Mouse (Mus musculus): ENCODE results near the gene Slco4a1. TPM values are rescaled to one million over a fixed set of nuclear protein-coding genes. Genes with fewer than 3 reads are reported as not detected.
A peak's percentile ranks its signal among the peaks of the same experiment; 100 is the strongest.

Slco4a1 gene
- polyA plus RNA-seq, 1 experiment from 2014 or later = not detected

DNA sequence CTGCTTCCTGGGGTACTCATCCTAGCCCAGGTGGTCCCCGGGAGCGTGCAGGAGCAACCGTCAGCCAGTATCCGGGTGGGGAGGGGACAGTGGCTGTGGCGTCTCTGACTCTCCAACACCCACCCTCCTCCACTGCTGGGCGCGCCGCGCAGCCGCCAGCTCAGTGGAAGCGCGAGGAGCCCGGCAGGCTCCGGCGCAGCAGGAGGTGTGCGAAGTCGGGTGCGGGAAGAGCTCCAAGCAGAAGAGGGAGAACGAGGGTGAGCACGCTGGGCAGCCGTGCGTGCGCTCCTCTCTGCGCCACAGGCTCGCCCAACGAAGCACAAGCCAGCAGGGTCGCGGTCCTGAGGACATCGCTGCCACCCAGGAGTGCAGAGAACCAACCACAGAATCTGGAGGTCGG, 43.7 kb downstream of the Slco4a1 start, which contains the start of gene Ntsr1:
Gene Ntsr1 (plus strand): TSS at position 236 of the 400 bp plus-strand sequence.
- H3K27ac ChIP-seq (ENCODE audit: low read depth, low read length) = no peak within 1 kb of the TSS
- peaks cover 5% of the 10 kb centered on the region; the same call in 1 of the 2 replicates for H3K4me1 ChIP-seq (ENCODE audit: control insufficient read depth, insufficient read depth, low read length)
- no peaks in the 10 kb centered on the region for H3K9me3 ChIP-seq (replicated peaks; ENCODE audit: control insufficient read depth, low read length)
- no peaks in the 10 kb centered on the region for H3K36me3 ChIP-seq (ENCODE audit: control insufficient read depth, insufficient read depth, low read length)
- H3K4me3 ChIP-seq (ENCODE audit: low read depth, low read length) = peak within 1 kb of the TSS; percentile 36
- WGBS (ENCODE audit: insufficient replicate concordance) = under 1% methylated on average over 30 of the region's 30 CpGs
- H3K9ac ChIP-seq (ENCODE audit: low read depth, low read length) = no peak within 1 kb of the TSS
- peak within 1 kb of the TSS; percentile 71 for H3K4me2 ChIP-seq
- peaks cover 55% of the 10 kb centered on the region for H3K27me3 ChIP-seq (ENCODE audit: control insufficient read depth, insufficient read depth, low read length)
- no peak for ATAC-seq (replicated peaks; ENCODE audit: insufficient number of reproducible peaks, low FRiP score, low TSS enrichment)

DNA sequence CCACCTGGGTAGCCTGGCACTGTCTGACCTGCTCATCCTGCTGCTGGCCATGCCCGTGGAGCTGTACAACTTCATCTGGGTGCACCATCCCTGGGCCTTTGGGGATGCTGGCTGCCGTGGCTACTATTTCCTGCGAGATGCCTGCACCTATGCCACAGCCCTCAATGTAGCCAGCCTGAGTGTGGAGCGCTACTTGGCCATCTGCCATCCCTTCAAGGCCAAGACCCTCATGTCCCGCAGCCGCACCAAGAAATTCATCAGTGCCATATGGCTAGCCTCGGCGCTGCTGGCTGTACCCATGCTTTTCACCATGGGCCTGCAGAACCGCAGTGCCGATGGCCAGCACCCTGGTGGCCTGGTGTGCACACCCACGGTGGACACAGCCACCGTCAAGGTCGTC, 44.7 kb downstream of the Slco4a1 start:
- 37% methylated on average over 13 of the region's 13 CpGs for WGBS (ENCODE audit: insufficient replicate concordance)
- H3K4me3 ChIP-seq (ENCODE audit: low read depth, low read length) = no peak overlapping the region
- peaks cover 52% of the 10 kb centered on the region for H3K27me3 ChIP-seq (ENCODE audit: control insufficient read depth, insufficient read depth, low read length)
- H3K36me3 ChIP-seq (ENCODE audit: control insufficient read depth, insufficient read depth, low read length) = no peaks in the 10 kb centered on the region
- H3K9ac ChIP-seq (ENCODE audit: low read depth, low read length) = no peak overlapping the region
- no peaks in the 10 kb centered on the region for H3K9me3 ChIP-seq (replicated peaks; ENCODE audit: control insufficient read depth, low read length)
- no peak overlapping the region for H3K27ac ChIP-seq (ENCODE audit: low read depth, low read length)
- ATAC-seq (replicated peaks; ENCODE audit: insufficient number of reproducible peaks, low FRiP score, low TSS enrichment) = no peak
- peaks cover 5% of the 10 kb centered on the region; the same call in 1 of the 2 replicates for H3K4me1 ChIP-seq (ENCODE audit: control insufficient read depth, insufficient read depth, low read length)
- no peak overlapping the region for H3K4me2 ChIP-seq

DNA sequence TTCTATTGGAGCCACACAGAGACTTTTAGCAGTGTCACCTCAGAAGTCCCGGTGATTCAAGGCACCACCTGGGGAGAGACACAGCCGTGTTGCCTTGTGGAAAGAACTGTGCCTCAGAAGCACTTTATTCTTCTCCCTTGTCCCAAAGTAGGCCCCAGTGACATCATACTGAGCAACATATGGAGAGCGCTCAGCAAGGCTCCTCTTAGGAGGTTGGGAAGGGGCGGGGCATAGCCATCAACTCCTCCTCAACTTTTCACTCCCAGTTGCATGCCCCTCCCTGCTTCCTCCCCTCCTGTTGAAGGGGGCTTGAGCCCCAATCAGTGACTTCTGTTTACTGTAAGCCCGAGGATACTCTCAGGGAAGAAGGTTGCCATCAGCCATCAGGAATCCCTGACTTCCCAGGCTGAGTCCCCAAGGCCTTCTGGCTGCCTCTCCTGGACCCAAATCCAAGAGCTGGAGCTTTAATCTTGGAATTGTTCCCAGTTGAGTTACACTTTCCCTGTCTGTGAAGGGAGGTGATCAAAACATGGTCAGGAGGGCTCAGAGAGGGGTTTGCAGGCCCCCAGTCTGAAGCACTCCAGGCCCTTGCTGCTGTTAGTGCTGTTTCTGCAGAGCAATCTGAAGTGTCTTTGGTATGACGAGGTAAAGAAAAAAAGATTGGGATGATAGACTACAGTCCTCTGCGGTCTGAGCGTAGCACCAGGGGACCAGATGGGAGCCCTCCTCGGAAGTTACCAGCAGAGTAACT, 45.3 kb downstream of the Slco4a1 start:
- Histone ChIP-seq H3K4me2 (no peak overlapping the region), H3K9ac (ENCODE audit: low read depth, low read length) (no peak overlapping the region), H3K4me1 (ENCODE audit: control insufficient read depth, insufficient read depth, low read length) (peaks cover 5% of the 10 kb centered on the region; the same call in 1 of the 2 replicates), H3K27me3 (ENCODE audit: control insufficient read depth, insufficient read depth, low read length) (peaks cover 52% of the 10 kb centered on the region), H3K4me3 (ENCODE audit: low read depth, low read length) (no peak overlapping the region), H3K27ac (ENCODE audit: low read depth, low read length) (no peak overlapping the region), H3K9me3 (replicated peaks; ENCODE audit: control insufficient read depth, low read length) (no peaks in the 10 kb centered on the region), H3K36me3 (ENCODE audit: control insufficient read depth, insufficient read depth, low read length) (no peaks in the 10 kb centered on the region)
- no peak for ATAC-seq (replicated peaks; ENCODE audit: insufficient number of reproducible peaks, low FRiP score, low TSS enrichment)
- 25% methylated on average over 9 of the region's 9 CpGs for WGBS (ENCODE audit: insufficient replicate concordance)

DNA sequence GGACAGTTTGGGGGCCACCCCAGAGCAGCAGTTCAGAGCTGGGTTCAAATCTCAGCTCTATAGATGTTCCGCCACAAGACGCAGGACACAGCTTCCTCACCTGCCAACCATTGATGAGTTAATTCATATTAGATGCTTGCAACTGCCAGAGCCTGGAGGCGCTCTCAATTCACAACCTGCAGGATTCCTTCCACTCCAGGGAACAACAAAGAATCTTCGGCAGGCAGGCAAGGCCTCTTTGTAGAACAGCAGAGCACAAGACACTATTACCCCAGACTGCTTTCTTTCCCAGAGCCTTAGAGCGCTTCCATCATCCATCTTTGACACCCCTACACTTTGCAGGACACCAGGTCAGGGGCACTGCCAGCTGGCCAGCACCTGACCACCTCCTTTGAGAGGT, 50.2 kb downstream of the Slco4a1 start:
- ATAC-seq (replicated peaks; ENCODE audit: insufficient number of reproducible peaks, low FRiP score, low TSS enrichment) = no peak
- Histone ChIP-seq H3K9me3 (replicated peaks; ENCODE audit: control insufficient read depth, low read length) (no peaks in the 10 kb centered on the region), H3K9ac (ENCODE audit: low read depth, low read length) (no peak overlapping the region), H3K4me2 (no peak overlapping the region), H3K4me3 (ENCODE audit: low read depth, low read length) (no peak overlapping the region), H3K27ac (ENCODE audit: low read depth, low read length) (no peak overlapping the region), H3K4me1 (ENCODE audit: control insufficient read depth, insufficient read depth, low read length) (no peaks in the 10 kb centered on the region), H3K36me3 (ENCODE audit: control insufficient read depth, insufficient read depth, low read length) (no peaks in the 10 kb centered on the region), H3K27me3 (ENCODE audit: control insufficient read depth, insufficient read depth, low read length) (peaks cover 20% of the 10 kb centered on the region)
- 78% methylated on average over 5 of the region's 5 CpGs for WGBS (ENCODE audit: insufficient replicate concordance)

DNA sequence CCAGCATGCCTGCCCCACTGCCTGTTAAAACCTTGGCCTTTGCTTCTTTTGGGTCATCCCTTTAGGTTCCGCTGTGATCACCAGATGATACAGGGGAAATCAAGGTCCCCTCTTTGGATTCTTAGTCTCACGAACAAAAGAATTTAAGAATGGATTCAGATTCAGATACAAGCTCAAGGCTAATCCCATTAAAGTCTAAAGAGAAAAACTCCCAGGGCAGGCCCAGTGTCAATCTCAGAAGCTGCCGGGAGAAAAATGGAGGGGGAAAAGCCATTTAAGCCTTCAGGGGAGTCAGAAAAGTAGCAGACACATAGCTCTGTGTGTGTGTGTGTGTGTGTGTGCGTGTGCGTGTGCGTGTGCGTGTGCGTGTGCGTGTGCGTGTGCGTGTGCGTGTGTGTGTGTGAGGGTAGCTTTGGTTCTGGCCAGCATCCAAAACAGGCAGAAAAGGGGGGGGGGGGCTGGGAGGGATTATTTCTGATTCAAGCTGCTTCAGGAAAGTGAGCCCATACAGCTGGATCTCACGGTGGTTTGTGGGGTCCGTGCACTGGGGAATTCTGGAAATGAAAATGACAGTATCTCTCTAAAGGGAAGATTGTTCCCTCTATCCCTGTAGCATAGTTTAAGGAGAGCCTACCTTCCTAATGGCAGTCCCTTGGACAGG, 52.5 kb downstream of the Slco4a1 start:
- Histone ChIP-seq H3K36me3 (ENCODE audit: control insufficient read depth, insufficient read depth, low read length) (no peaks in the 10 kb centered on the region), H3K27me3 (ENCODE audit: control insufficient read depth, insufficient read depth, low read length) (no peaks in the 10 kb centered on the region; the same call in 1 of the 2 replicates), H3K4me2 (no peak overlapping the region), H3K4me3 (ENCODE audit: low read depth, low read length) (no peak overlapping the region), H3K27ac (ENCODE audit: low read depth, low read length) (no peak overlapping the region), H3K9ac (ENCODE audit: low read depth, low read length) (no peak overlapping the region), H3K9me3 (replicated peaks; ENCODE audit: control insufficient read depth, low read length) (no peaks in the 10 kb centered on the region), H3K4me1 (ENCODE audit: control insufficient read depth, insufficient read depth, low read length) (peaks cover 19% of the 10 kb centered on the region)
- ATAC-seq (replicated peaks; ENCODE audit: insufficient number of reproducible peaks, low FRiP score, low TSS enrichment) = no peak
- 75% methylated on average over 14 of the region's 14 CpGs for WGBS (ENCODE audit: insufficient replicate concordance)

DNA sequence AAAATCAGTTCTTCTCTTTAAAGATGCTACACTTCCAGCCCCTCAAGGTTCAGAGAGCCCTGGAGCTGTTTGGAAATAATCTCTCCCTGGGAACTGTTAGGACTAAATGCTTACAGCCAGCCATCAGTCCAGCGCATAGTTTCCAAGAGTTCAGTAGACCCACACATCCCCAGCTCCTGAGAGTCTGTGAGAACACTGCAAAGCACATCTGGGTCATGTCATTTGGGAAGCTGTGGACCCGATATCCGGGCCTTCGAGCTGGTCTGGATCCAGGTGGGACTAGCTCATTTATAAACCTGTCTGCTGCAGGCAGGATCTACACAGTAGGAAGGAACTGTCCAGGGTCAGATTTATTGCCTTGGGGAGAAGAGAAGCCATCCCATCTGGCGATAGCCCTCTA, 54.8 kb downstream of the Slco4a1 start:
- Histone ChIP-seq H3K9me3 (replicated peaks; ENCODE audit: control insufficient read depth, low read length) (no peaks in the 10 kb centered on the region), H3K27me3 (ENCODE audit: control insufficient read depth, insufficient read depth, low read length) (no peaks in the 10 kb centered on the region; the same call in 1 of the 2 replicates), H3K4me3 (ENCODE audit: low read depth, low read length) (no peak overlapping the region), H3K27ac (ENCODE audit: low read depth, low read length) (no peak overlapping the region), H3K4me1 (ENCODE audit: control insufficient read depth, insufficient read depth, low read length) (peaks cover 23% of the 10 kb centered on the region), H3K9ac (ENCODE audit: low read depth, low read length) (no peak overlapping the region), H3K4me2 (no peak overlapping the region), H3K36me3 (ENCODE audit: control insufficient read depth, insufficient read depth, low read length) (no peaks in the 10 kb centered on the region)
- no peak for ATAC-seq (replicated peaks; ENCODE audit: insufficient number of reproducible peaks, low FRiP score, low TSS enrichment)
- WGBS (ENCODE audit: insufficient replicate concordance) = 72% methylated on average over 5 of the region's 5 CpGs

DNA sequence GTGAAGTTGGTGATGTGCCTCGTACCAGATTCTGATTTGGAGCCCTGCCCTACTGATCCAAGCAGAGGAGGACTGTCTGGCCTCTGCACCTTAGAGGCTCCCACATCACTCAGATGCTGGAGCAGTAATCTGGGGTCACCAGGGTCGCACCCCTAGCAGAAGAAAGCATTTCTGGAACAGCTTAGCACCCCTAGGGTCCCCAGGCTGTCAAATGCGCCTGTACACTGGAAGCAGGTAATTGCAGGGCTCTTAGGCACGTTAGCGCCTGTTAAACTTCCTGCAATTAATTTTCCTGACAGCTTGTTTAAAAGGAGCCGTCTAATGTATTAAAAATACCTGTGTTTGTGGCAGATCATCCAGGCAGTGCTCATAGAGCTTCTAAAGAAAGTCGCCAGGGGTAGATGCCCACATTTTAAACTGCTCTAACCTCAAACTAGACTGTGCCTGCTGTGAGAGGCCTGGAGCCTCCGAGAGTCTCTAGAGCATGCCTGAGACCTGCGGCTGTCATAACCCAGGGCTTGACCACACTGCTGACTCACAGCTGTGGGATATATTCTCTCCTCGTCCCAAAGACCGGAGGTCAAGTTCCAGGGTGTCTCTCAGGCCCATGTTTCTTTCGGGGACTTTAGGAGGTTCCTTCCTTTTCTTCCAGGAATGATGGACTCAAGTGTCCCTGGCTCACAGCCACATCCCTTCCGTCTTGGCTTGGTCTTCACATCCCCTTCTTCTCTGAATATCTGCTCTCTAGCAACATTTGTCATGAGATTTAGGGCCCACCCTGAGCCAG, 56.0 kb downstream of the Slco4a1 start:
- Histone ChIP-seq H3K9me3 (replicated peaks; ENCODE audit: control insufficient read depth, low read length) (no peaks in the 10 kb centered on the region), H3K36me3 (ENCODE audit: control insufficient read depth, insufficient read depth, low read length) (no peaks in the 10 kb centered on the region), H3K4me2 (no peak overlapping the region), H3K4me3 (ENCODE audit: low read depth, low read length) (no peak overlapping the region), H3K27ac (ENCODE audit: low read depth, low read length) (no peak overlapping the region), H3K4me1 (ENCODE audit: control insufficient read depth, insufficient read depth, low read length) (peaks cover 23% of the 10 kb centered on the region), H3K27me3 (ENCODE audit: control insufficient read depth, insufficient read depth, low read length) (no peaks in the 10 kb centered on the region; the same call in 1 of the 2 replicates), H3K9ac (ENCODE audit: low read depth, low read length) (no peak overlapping the region)
- ATAC-seq (replicated peaks; ENCODE audit: insufficient number of reproducible peaks, low FRiP score, low TSS enrichment) = no peak
- WGBS (ENCODE audit: insufficient replicate concordance) = 54% methylated on average over 13 of the region's 13 CpGs

DNA sequence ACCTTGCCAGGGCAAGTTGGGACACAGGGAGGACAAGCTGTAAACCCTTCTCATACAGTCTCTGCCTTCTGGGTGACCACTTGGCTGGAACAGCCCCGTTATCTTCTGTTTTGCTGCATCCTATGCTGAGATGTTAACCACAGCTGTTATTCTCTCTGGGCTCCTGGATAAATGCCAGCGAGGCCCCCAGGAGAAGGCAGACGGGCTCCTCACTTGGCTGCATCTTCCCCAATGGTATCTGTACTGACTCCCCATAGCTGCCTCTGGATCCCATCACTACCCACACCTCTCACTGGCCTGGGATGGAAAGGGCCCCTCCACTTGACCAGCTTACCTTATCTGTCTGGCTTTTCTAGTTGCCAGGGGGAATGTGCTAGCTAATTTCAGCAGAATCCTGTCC, 57.0 kb downstream of the Slco4a1 start:
- 39% methylated on average over 3 of the region's 3 CpGs for WGBS (ENCODE audit: insufficient replicate concordance)
- no peak overlapping the region for H3K4me3 ChIP-seq (ENCODE audit: low read depth, low read length)
- ATAC-seq (replicated peaks; ENCODE audit: insufficient number of reproducible peaks, low FRiP score, low TSS enrichment) = no peak
- H3K9ac ChIP-seq (ENCODE audit: low read depth, low read length) = no peak overlapping the region
- no peaks in the 10 kb centered on the region for H3K36me3 ChIP-seq (ENCODE audit: control insufficient read depth, insufficient read depth, low read length)
- H3K9me3 ChIP-seq (replicated peaks; ENCODE audit: control insufficient read depth, low read length) = no peaks in the 10 kb centered on the region
- no peak overlapping the region for H3K4me2 ChIP-seq
- H3K4me1 ChIP-seq (ENCODE audit: control insufficient read depth, insufficient read depth, low read length) = peaks cover 23% of the 10 kb centered on the region
- H3K27me3 ChIP-seq (ENCODE audit: control insufficient read depth, insufficient read depth, low read length) = no peaks in the 10 kb centered on the region; the same call in 1 of the 2 replicates
- no peak overlapping the region for H3K27ac ChIP-seq (ENCODE audit: low read depth, low read length)

Measured in heart, embryonic 11.5 days (tissue).